Mouse (Mus musculus) cortical plate, adult 2 months (tissue): Measurements from ENCODE around the gene Gpr12. TPM values are rescaled to one million over a fixed set of nuclear protein-coding genes. Genes with fewer than 3 reads are reported as not detected.
"Not testable (repeated sequence)": the region's sequence is repeated elsewhere in the genome, so short reads cannot be mapped to it uniquely, and the experiment has no call there.

Experiments used
- H3K27ac ChIP-seq: fragments of 200-500 bp; 2 replicates; pipeline ENCODE4 v1.5.1; 2012; ENCODE audit warnings: low read length, control low read depth, inconsistent platforms; ENCODE audit not compliant: insufficient read depth
- H3K4me1 ChIP-seq: fragments of 200-500 bp; 2 replicates; pipeline ENCODE4 v1.6.1; 2011; ENCODE audit warnings: low read length; ENCODE audit not compliant: control insufficient read depth, insufficient read depth
- H3K4me3 ChIP-seq: fragments of 200-500 bp; 2 replicates; pipeline ENCODE4 v1.5.1; 2011; ENCODE audit warnings: mild to moderate bottlenecking, low read length, control low read depth; ENCODE audit not compliant: insufficient read depth
- CTCF ChIP-seq: fragments of 200-500 bp; IDR thresholded peaks from 2 replicates; pipeline ENCODE4 v1.5.1; 2011; ENCODE audit warnings: mild to moderate bottlenecking, control low read depth, low read length; ENCODE audit not compliant: insufficient read depth; ENCODE audit errors: extremely low read depth
- POLR2A ChIP-seq: fragments of 200-500 bp; IDR thresholded peaks from 2 replicates; pipeline ENCODE4 v1.6.1; 2011; ENCODE audit warnings: mild to moderate bottlenecking, low read length, control low read depth; ENCODE audit not compliant: insufficient read depth; ENCODE audit errors: extremely low read depth
- polyA plus RNA-seq: library from polyadenylated mRNA; depleted of rRNA; stranded (reverse); fragments of >200 nt; gene quantifications from 2 replicates; pipeline ENCODE4 v1.2.3, GENCODE M21; 2012

Gpr12 gene
- polyA plus RNA-seq, 1 experiment = 37.7 TPM

GRCm38 (mm10) chr5:146609646-146610045, 24.6 kb upstream of the Gpr12 start:
- Histone ChIP-seq H3K27ac (no peak overlapping the region), H3K4me3 (no peak overlapping the region), H3K4me1 (no peaks in the 10 kb centered on the region)
- no peak for TF ChIP-seq CTCF
- TF ChIP-seq POLR2A = no peak

DNA sequence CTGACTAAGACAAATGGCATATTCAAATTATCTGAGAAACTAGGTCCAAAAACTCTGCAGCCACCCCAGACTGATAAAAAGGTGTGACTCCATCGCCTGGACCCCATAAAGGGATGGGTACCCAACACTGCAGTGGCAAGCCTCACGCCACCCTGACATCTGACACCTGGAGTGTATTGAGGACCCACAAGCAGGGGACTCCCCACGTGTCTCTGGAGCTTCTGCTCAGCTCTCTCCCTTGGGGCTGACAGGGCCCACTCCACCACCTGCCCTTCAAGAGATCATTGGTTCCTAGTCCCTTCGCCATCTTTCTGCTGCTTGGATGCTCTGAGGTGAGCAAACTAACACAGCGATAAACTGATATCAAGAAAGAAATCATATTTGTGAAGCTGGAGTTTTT, 22.8 kb upstream of the Gpr12 start:
- Histone ChIP-seq H3K4me1 (no peaks in the 10 kb centered on the region), H3K4me3 (no peak overlapping the region), H3K27ac (no peak overlapping the region)
- no peak for TF ChIP-seq CTCF
- no peak for TF ChIP-seq POLR2A

DNA sequence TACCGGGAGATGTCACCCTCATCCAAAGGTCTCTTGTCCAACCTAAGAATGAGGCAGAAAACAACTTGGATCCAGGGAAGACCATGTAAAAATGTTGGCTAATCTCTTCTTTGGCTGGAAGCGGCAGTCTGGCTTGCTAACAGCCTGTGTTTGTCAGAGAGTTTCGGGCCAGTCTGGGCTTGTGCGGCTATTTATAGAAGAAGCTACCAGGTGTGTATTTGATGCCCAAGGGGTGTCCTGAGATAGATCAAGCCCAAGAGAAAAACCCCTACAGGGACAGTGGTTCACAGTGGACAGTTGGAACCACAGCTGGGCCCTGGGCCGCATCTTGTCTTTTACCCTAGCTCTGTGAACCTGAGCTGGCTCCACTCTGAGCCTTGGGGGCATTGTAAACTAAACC, 21.9 kb upstream of the Gpr12 start:
- H3K27ac ChIP-seq = no peak overlapping the region
- H3K4me1 ChIP-seq = no peaks in the 10 kb centered on the region
- no peak overlapping the region for H3K4me3 ChIP-seq
- TF ChIP-seq POLR2A (no peak), CTCF (no peak)

- no peak overlapping the region for H3K4me3 ChIP-seq
- no peak for TF ChIP-seq POLR2A
- TF ChIP-seq CTCF = no peak
- no peak overlapping the region for H3K27ac ChIP-seq
- no peaks in the 10 kb centered on the region for H3K4me1 ChIP-seq
Measured at GRCm38 (mm10) chr5:146606221-146606620, 21.2 kb upstream of the Gpr12 start.

DNA sequence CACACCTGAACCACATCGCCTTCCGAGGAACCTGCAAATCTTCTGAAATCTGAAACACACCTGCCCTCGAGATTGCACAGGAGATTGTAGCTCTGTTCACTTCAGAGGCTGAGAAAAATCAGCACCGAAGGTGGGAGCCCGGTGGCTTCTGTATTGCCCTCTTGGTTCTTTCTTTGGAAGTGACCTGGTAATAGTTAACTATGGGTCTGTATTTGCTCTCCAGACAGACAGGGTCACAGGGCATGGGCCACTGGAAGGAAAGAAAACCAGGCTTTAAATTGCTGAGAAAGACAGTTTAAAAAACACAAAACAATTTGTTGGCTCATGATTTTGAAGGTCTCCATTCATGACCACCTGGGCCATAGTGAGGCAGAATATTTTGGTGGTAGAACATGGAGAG, 14.9 kb upstream of the Gpr12 start:
- Histone ChIP-seq H3K4me1 (no peaks in the 10 kb centered on the region; the same call in 1 of the 2 replicates), H3K4me3 (no peak overlapping the region), H3K27ac (no peak overlapping the region)
- no peak for TF ChIP-seq POLR2A
- TF ChIP-seq CTCF = no peak

DNA sequence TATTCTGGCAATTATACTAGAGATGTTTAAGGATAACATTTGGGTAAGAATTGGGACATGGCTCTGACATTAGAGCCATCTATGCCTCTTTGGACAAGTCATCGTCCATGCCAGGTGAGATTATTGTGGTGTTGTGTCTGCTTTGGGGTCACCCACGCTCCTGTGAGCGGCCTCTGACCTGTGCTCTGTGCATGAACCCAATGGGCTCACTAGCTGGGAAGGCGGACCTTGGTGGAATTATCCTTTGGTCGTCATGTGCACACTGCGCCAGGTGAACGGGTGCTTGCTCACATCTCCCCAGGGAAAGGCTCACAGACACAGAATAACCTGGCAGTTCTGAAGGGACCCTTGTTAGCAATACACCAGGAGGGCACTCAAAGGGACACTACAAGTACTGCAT, 14.2 kb upstream of the Gpr12 start:
- H3K27ac ChIP-seq, H3K4me1 ChIP-seq, H3K4me3 ChIP-seq: not testable (repeated sequence)

GRCm38 (mm10) chr5:146598215-146599119, 13.4 kb upstream of the Gpr12 start:
- no peaks in the 10 kb centered on the region; the same call in 1 of the 2 replicates for H3K4me1 ChIP-seq
- no peak for TF ChIP-seq CTCF
- TF ChIP-seq POLR2A = no peak
- no peak overlapping the region for H3K4me3 ChIP-seq
- H3K27ac ChIP-seq = no peak overlapping the region

- H3K4me3 ChIP-seq = no peak overlapping the region
- H3K27ac ChIP-seq = no peak overlapping the region
Measured at GRCm38 (mm10) chr5:146597503-146597874, 12.4 kb upstream of the Gpr12 start.

DNA sequence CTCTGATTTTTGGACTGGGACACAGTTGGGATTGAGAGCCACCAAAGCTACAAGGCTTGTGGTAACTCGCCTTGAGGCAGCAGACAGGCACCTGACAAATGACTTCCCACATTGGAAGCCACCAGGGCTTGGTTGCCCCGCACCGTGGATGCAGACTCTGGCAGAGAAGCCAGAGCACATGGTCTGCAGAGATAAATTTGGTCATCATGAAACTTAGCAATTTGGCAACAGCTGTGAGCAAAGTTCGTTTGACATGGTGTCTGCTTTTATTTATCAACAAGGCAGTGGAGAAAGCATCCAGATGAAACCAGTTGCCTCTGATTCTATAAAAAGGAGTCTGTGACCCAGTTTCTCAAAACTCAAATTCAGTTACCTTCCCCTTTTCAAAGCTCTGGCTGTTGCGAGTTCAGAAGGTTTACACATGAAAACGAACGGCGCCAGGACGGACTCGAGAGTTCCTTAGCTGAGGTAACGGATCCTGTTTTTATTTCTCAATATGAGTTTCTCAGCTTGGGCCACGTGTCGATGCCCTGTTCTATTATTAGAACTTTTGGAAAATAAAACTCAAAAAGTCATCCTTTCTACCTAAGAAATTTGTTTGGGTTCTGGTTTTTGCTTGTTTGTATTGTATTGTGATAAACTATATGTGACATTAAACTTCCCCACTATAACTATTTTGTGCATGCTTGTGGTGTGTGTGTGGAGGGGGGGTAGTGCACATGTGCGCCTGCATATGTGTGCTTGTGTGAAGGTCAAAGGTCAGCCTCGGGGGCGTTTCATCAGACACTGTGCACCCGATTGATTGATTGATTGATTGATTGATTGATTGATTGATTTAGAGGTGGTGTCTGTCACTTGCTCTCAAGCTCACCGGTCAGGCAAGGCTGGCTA, 11.8 kb upstream of the Gpr12 start:
- no peak for TF ChIP-seq CTCF
- H3K4me1 ChIP-seq = no peaks in the 10 kb centered on the region; the same call in 1 of the 2 replicates
- H3K27ac ChIP-seq = no peak overlapping the region
- H3K4me3 ChIP-seq = no peak overlapping the region

More at GRCm38 (mm10) chr5:146597503-146597874, 12.4 kb upstream of the Gpr12 start:
- no peak for TF ChIP-seq CTCF
- no peak for TF ChIP-seq POLR2A
- H3K4me1 ChIP-seq = no peaks in the 10 kb centered on the region; the same call in 1 of the 2 replicates
